Mouse (Mus musculus) olfactory bulb, adult 2 months (tissue): ENCODE measurements at regions not wholly inside any gene's neighbourhood (a gene's known extent, or its start where the extent isn't known, plus 50 kb on each side); places are given as distances from the start of the nearest gene placed in this dataset.

ENCODE experiments used
- CTCF ChIP-seq: fragments of 200-500 bp; IDR thresholded peaks from 2 replicates; pipeline ENCODE4 v1.5.1; 2012; ENCODE audit warnings: low read depth, mild to moderate bottlenecking, low read length, moderate library complexity; ENCODE audit not compliant: insufficient read depth
- POLR2A ChIP-seq: fragments of 200-500 bp; IDR thresholded peaks from 2 replicates; pipeline ENCODE4 v1.6.1; 2012; ENCODE audit warnings: mild to moderate bottlenecking, low read depth, low read length, moderate library complexity; ENCODE audit not compliant: insufficient read depth

GRCm38 (mm10) chr2:114340578-114341293 is 139.5 kb upstream of the Zfp770 start:
- no peak for TF ChIP-seq CTCF
- TF ChIP-seq POLR2A = no peak
